Mouse (Mus musculus) E14TG2a.4 (cell line): ENCODE measurements around the gene Cd59b.

Experiments used
- CTCF ChIP-seq: conservative IDR thresholded peaks from 2 replicates; pipeline ENCODE4 v1.5.1; 2014; ENCODE audit warnings: low read length
- NANOG ChIP-seq: IDR thresholded peaks from 2 replicates; pipeline ENCODE4 v1.6.1; 2014; ENCODE audit warnings: borderline replicate concordance, low read length, mixed read lengths
- POU5F1 ChIP-seq: IDR thresholded peaks from 2 replicates; pipeline ENCODE4 v1.6.1; 2014; ENCODE audit warnings: low read length, borderline replicate concordance

DNA sequence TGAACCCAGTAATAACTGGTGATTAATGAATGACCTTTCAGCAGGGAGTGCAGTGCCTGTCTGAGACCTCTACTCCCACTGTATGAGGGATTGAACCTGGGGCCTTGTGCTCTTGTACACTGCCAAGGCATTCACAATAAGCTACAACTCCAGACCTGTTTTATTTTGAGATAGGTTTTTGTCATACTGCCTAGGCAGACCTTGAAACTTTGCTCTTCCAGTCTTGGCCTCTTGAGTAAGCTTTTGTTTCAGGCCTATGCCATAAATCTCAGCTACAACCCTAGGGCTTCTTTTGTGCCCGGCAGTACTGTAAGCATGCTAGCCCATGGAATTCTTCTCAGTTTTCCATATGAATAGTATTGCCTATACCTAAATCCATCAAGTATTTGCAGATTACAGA, 49.4 kb downstream of the Cd59b start:
- no peak for TF ChIP-seq CTCF
- no peak for TF ChIP-seq POU5F1
- TF ChIP-seq NANOG, result no peak
